Mouse (Mus musculus): ENCODE data around the gene Adamts20. TPM values are rescaled to one million over a fixed set of nuclear protein-coding genes. Genes with fewer than 3 reads are reported as not detected.

Gene Adamts20
- polyA plus RNA-seq, 1 experiment from 2014 or later, result 3.1 TPM

- Histone ChIP-seq H3K27me3 (replicated peaks; ENCODE audit: low read depth, poor library complexity, severe bottlenecking) (no peaks in the 10 kb centered on the region), H3K27ac (replicated peaks) (no peak overlapping the region), H3K4me3 (no peak overlapping the region), H3K9me3 (no peaks in the 10 kb centered on the region), H3K4me1 (no peaks in the 10 kb centered on the region), H3K36me3 (replicated peaks) (no peaks in the 10 kb centered on the region)
- no peak for DNase-seq (ENCODE audit: low spot score)
- 88% methylated on average over 2 of the region's 2 CpGs for WGBS
Observed at GRCm38 (mm10) chr15:94235190-94235589, 230.0 kb downstream of the Adamts20 start.

- WGBS, result 54% methylated on average over 5 of the region's 5 CpGs
- DNase-seq (ENCODE audit: low spot score), result no peak
- no peaks in the 10 kb centered on the region for H3K27me3 ChIP-seq (replicated peaks; ENCODE audit: low read depth, poor library complexity, severe bottlenecking)
- H3K4me1 ChIP-seq, result no peaks in the 10 kb centered on the region
- no peaks in the 10 kb centered on the region for H3K9me3 ChIP-seq
- no peak overlapping the region for H3K27ac ChIP-seq (replicated peaks)
- H3K36me3 ChIP-seq (replicated peaks), result no peaks in the 10 kb centered on the region
- no peak overlapping the region for H3K4me3 ChIP-seq
Observed at GRCm38 (mm10) chr15:94231246-94231645, 234.0 kb downstream of the Adamts20 start.

- Histone ChIP-seq H3K4me3 (no peak overlapping the region), H3K27ac (replicated peaks) (no peak overlapping the region), H3K36me3 (replicated peaks) (no peaks in the 10 kb centered on the region), H3K9me3 (no peaks in the 10 kb centered on the region), H3K27me3 (replicated peaks; ENCODE audit: low read depth, poor library complexity, severe bottlenecking) (no peaks in the 10 kb centered on the region), H3K4me1 (peaks cover 12% of the 10 kb centered on the region)
- no peak for DNase-seq (ENCODE audit: low spot score)
- 95% methylated on average over 1 of the region's 1 CpGs for WGBS
Observed at GRCm38 (mm10) chr15:94227388-94227787, 237.8 kb downstream of the Adamts20 start.

GRCm38 (mm10) chr15:94223101-94223500 lies 242.1 kb downstream of the Adamts20 start:
- 32% methylated on average over 8 of the region's 8 CpGs for WGBS
- Histone ChIP-seq H3K4me1 (peaks cover 28% of the 10 kb centered on the region), H3K36me3 (replicated peaks) (no peaks in the 10 kb centered on the region), H3K9me3 (no peaks in the 10 kb centered on the region), H3K4me3 (no peak overlapping the region), H3K27ac (replicated peaks) (no peak overlapping the region), H3K27me3 (replicated peaks; ENCODE audit: low read depth, poor library complexity, severe bottlenecking) (no peaks in the 10 kb centered on the region)
- DNase-seq (ENCODE audit: low spot score), result no peak

GRCm38 (mm10) chr15:94220686-94221085 lies 244.5 kb downstream of the Adamts20 start:
- Histone ChIP-seq H3K27me3 (replicated peaks; ENCODE audit: low read depth, poor library complexity, severe bottlenecking) (no peaks in the 10 kb centered on the region), H3K27ac (replicated peaks) (no peak overlapping the region), H3K9me3 (no peaks in the 10 kb centered on the region), H3K36me3 (replicated peaks) (no peaks in the 10 kb centered on the region), H3K4me3 (no peak overlapping the region), H3K4me1 (peaks cover 28% of the 10 kb centered on the region)
- no peak for DNase-seq (ENCODE audit: low spot score)
- 76% methylated on average over 8 of the region's 8 CpGs for WGBS

Other genes with a start within 250 kb of the Adamts20 start
- gene Pus7l, start 78.1 kb upstream of the Adamts20 start, polyA plus RNA-seq (2016; fragmentation: Nextera tagmentation; extraction: Ambion mirVana), result 8.9 and 10.5 TPM in 2 replicates
- gene Irak4, start 78.2 kb upstream of the Adamts20 start, polyA plus RNA-seq (2016; fragmentation: Nextera tagmentation; extraction: Ambion mirVana), result 2.8 and 3.3 TPM in 2 replicates
- 66.1 and 68.9 TPM in 2 replicates for gene Twf1, start 124.5 kb upstream of the Adamts20 start, polyA plus RNA-seq (2016; fragmentation: Nextera tagmentation; extraction: Ambion mirVana)
- gene Tmem117, start 163.8 kb upstream of the Adamts20 start, polyA plus RNA-seq (2016; fragmentation: Nextera tagmentation; extraction: Ambion mirVana), result 0.77 and 0.93 TPM in 2 replicates

Measured in embryonic facial prominence, embryonic 10.5 days (tissue).